Mouse (Mus musculus): ENCODE results near the gene Foxo3. TPM values are rescaled to one million over a fixed set of nuclear protein-coding genes. Genes with fewer than 3 reads are reported as not detected.

The Foxo3 gene
- polyA plus RNA-seq, 2 experiments = 15.6 to 17.6 TPM

- Histone ChIP-seq H3K4me2 (ENCODE audit: low read depth) (peak overlapping the region; percentile 79), H3K27ac (peak overlapping the region; percentile 97), H3K36me3 (replicated peaks; ENCODE audit: control insufficient read depth, insufficient read depth, low read depth) (peaks cover 20% of the 10 kb centered on the region), H3K27me3 (ENCODE audit: control insufficient read depth, insufficient read depth, low read length) (no peaks in the 10 kb centered on the region), H3K4me3 (ENCODE audit: insufficient read depth in 1 of 2, low read depth in 2 of 2, low read length in 2 of 2) (peak overlapping the region; percentile 1 to 47; a peak in 1 of 4 replicates), H3K4me1 (replicated peaks; ENCODE audit: control insufficient read depth in 2 of 2, insufficient read depth in 2 of 2, low read length in 1 of 2) (peaks cover 84 to 89% of the 10 kb centered on the region in 2 experiments), H3K9me3 (ENCODE audit: control insufficient read depth, low read length) (no peaks in the 10 kb centered on the region), H3K9ac (replicated peaks) (peak overlapping the region; percentile 74)
- DNase-seq (ENCODE audit: low read depth in 3 of 3, low spot score in 3 of 3) (no peak), ATAC-seq (ENCODE audit: insufficient read depth) (no peak)
- WGBS (ENCODE audit: insufficient replicate concordance) = 47% methylated on average over 5 of the region's 5 CpGs
- TF ChIP-seq EP300 (IDR thresholded peaks at IDR 0.05; ENCODE audit: low read depth) (no peak), CTCF (IDR thresholded peaks at IDR 0.05; ENCODE audit: low read depth) (no peak)
Observed at GRCm38 (mm10) chr10:42248644-42249043, 27.9 kb downstream of the Foxo3 start.

- no peaks in the 10 kb centered on the region for H3K27me3 ChIP-seq (ENCODE audit: control insufficient read depth, insufficient read depth, low read length)
- H3K4me1 ChIP-seq (replicated peaks; ENCODE audit: control insufficient read depth in 2 of 2, insufficient read depth in 2 of 2, low read length in 1 of 2) = peaks cover 88 to 91% of the 10 kb centered on the region in 2 experiments
- H3K4me2 ChIP-seq (ENCODE audit: low read depth) = peak overlapping the region; percentile 79
- H3K9me3 ChIP-seq (ENCODE audit: control insufficient read depth, low read length) = no peaks in the 10 kb centered on the region
- peak overlapping the region in 1 of 2 experiments; percentile 47; a peak in 3 of 4 replicates for H3K4me3 ChIP-seq (ENCODE audit: insufficient read depth in 1 of 2, low read depth in 2 of 2, low read length in 2 of 2)
- no peak for ATAC-seq (ENCODE audit: insufficient read depth)
- TF ChIP-seq EP300 (IDR thresholded peaks at IDR 0.05; ENCODE audit: low read depth) = no peak
- TF ChIP-seq CTCF (IDR thresholded peaks at IDR 0.05; ENCODE audit: low read depth) = no peak
- H3K36me3 ChIP-seq (replicated peaks; ENCODE audit: control insufficient read depth, insufficient read depth, low read depth) = peaks cover 23% of the 10 kb centered on the region
- peak overlapping the region; percentile 97 for H3K27ac ChIP-seq
- H3K9ac ChIP-seq (replicated peaks) = peak overlapping the region; percentile 74
- 46% methylated on average over 4 of the region's 4 CpGs for WGBS (ENCODE audit: insufficient replicate concordance)
- DNase-seq (ENCODE audit: low read depth in 3 of 3, low spot score in 3 of 3) = no peak
Observed at GRCm38 (mm10) chr10:42248156-42248555, 28.4 kb downstream of the Foxo3 start.

GRCm38 (mm10) chr10:42247125-42247816 lies 29.3 kb downstream of the Foxo3 start:
- H3K36me3 ChIP-seq (replicated peaks; ENCODE audit: control insufficient read depth, insufficient read depth, low read depth) = peaks cover 23% of the 10 kb centered on the region
- H3K4me1 ChIP-seq (replicated peaks; ENCODE audit: control insufficient read depth in 2 of 2, insufficient read depth in 2 of 2, low read length in 1 of 2) = peaks cover 89 to 93% of the 10 kb centered on the region in 2 experiments
- peak; percentile 63 for ATAC-seq (ENCODE audit: insufficient read depth)
- no peak for TF ChIP-seq CTCF (IDR thresholded peaks at IDR 0.05; ENCODE audit: low read depth)
- peak; percentile 86 for TF ChIP-seq EP300 (IDR thresholded peaks at IDR 0.05; ENCODE audit: low read depth)
- no peaks in the 10 kb centered on the region for H3K27me3 ChIP-seq (ENCODE audit: control insufficient read depth, insufficient read depth, low read length)
- peak overlapping the region; percentile 47 to 52 for H3K4me3 ChIP-seq (ENCODE audit: insufficient read depth in 1 of 2, low read depth in 2 of 2, low read length in 2 of 2)
- peak overlapping the region; percentile 74 for H3K9ac ChIP-seq (replicated peaks)
- WGBS (ENCODE audit: insufficient replicate concordance) = 12% methylated on average over 11 of the region's 11 CpGs
- DNase-seq (ENCODE audit: low read depth in 3 of 3, low spot score in 3 of 3) = peak; percentile 74 to 80 (median 75)
- peak overlapping the region; percentile 97 for H3K27ac ChIP-seq
- H3K4me2 ChIP-seq (ENCODE audit: low read depth) = peak overlapping the region; percentile 79
- no peaks in the 10 kb centered on the region for H3K9me3 ChIP-seq (ENCODE audit: control insufficient read depth, low read length)

- 63% methylated on average over 3 of the region's 3 CpGs for WGBS (ENCODE audit: insufficient replicate concordance)
- H3K9ac ChIP-seq (replicated peaks) = peak overlapping the region; percentile 56
- peaks cover 86 to 87% of the 10 kb centered on the region in 2 experiments for H3K4me1 ChIP-seq (replicated peaks; ENCODE audit: control insufficient read depth in 2 of 2, insufficient read depth in 2 of 2, low read length in 1 of 2)
- TF ChIP-seq EP300 (IDR thresholded peaks at IDR 0.05; ENCODE audit: low read depth) = no peak
- no peak for TF ChIP-seq CTCF (IDR thresholded peaks at IDR 0.05; ENCODE audit: low read depth)
- H3K4me2 ChIP-seq (ENCODE audit: low read depth) = peak overlapping the region; percentile 79
- peak overlapping the region in 1 of 2 experiments; percentile 7; a peak in 2 of 4 replicates for H3K4me3 ChIP-seq (ENCODE audit: insufficient read depth in 1 of 2, low read depth in 2 of 2, low read length in 2 of 2)
- no peaks in the 10 kb centered on the region for H3K27me3 ChIP-seq (ENCODE audit: control insufficient read depth, insufficient read depth, low read length)
- H3K9me3 ChIP-seq (ENCODE audit: control insufficient read depth, low read length) = no peaks in the 10 kb centered on the region
- DNase-seq (ENCODE audit: low read depth in 3 of 3, low spot score in 3 of 3) = no peak
- ATAC-seq (ENCODE audit: insufficient read depth) = no peak
- peaks cover 20% of the 10 kb centered on the region for H3K36me3 ChIP-seq (replicated peaks; ENCODE audit: control insufficient read depth, insufficient read depth, low read depth)
- peak overlapping the region; percentile 97 for H3K27ac ChIP-seq
Observed at GRCm38 (mm10) chr10:42246483-42246882, 30.1 kb downstream of the Foxo3 start.

- TF ChIP-seq EP300 (IDR thresholded peaks at IDR 0.05; ENCODE audit: low read depth) (no peak), CTCF (IDR thresholded peaks at IDR 0.05; ENCODE audit: low read depth) (no peak)
- no peaks in the 10 kb centered on the region for H3K9me3 ChIP-seq (ENCODE audit: control insufficient read depth, low read length)
- H3K27ac ChIP-seq = peak overlapping the region; percentile 97
- peaks cover 18% of the 10 kb centered on the region for H3K36me3 ChIP-seq (replicated peaks; ENCODE audit: control insufficient read depth, insufficient read depth, low read depth)
- DNase-seq (ENCODE audit: low read depth in 3 of 3, low spot score in 3 of 3) = no peak
- peaks cover 77 to 88% of the 10 kb centered on the region in 2 experiments for H3K4me1 ChIP-seq (replicated peaks; ENCODE audit: control insufficient read depth in 2 of 2, insufficient read depth in 2 of 2, low read length in 1 of 2)
- peak overlapping the region; percentile 79 for H3K4me2 ChIP-seq (ENCODE audit: low read depth)
- 80% methylated on average over 3 of the region's 3 CpGs for WGBS (ENCODE audit: insufficient replicate concordance)
- ATAC-seq (ENCODE audit: insufficient read depth) = no peak
- H3K9ac ChIP-seq (replicated peaks) = peak overlapping the region; percentile 56
- 0 out of 4 replicates have a peak overlapping the region, but pooled peaks of 1 of the 2 experiments have one; percentile 15 for H3K4me3 ChIP-seq (ENCODE audit: insufficient read depth in 1 of 2, low read depth in 2 of 2, low read length in 2 of 2)
- H3K27me3 ChIP-seq (ENCODE audit: control insufficient read depth, insufficient read depth, low read length) = no peaks in the 10 kb centered on the region
Observed at GRCm38 (mm10) chr10:42245636-42246035, 30.9 kb downstream of the Foxo3 start.

Data from liver, embryonic 14.5 days (tissue).